Mouse (Mus musculus) testis, adult 2 months (tissue): Measurements from ENCODE around the gene Nupl2.

Experiments
- CTCF ChIP-seq: fragments of 200-500 bp; IDR thresholded peaks from 2 replicates; pipeline ENCODE4 v1.5.1; 2012; ENCODE audit warnings: low read depth, mild to moderate bottlenecking, inconsistent platforms, low read length, moderate library complexity; ENCODE audit not compliant: control insufficient read depth, insufficient read depth, insufficient replicate concordance
- POLR2A ChIP-seq: fragments of 200-500 bp; IDR thresholded peaks from 2 replicates; pipeline ENCODE4 v1.6.1; 2012; ENCODE audit warnings: low read depth, mild to moderate bottlenecking, inconsistent platforms, low read length, moderate library complexity; ENCODE audit not compliant: control insufficient read depth

- TF ChIP-seq CTCF (no peak), POLR2A (no peak)
These were observed 27.1 kb downstream of the Nupl2 start for GRCm38 (mm10) chr5:24191821-24192220.
